Mouse (Mus musculus): ENCODE measurements around the gene Relch. TPM values are rescaled to one million over a fixed set of nuclear protein-coding genes. Genes with fewer than 3 reads are reported as not detected.
"Not testable (repeated sequence)": the region's sequence is repeated elsewhere in the genome, so short reads cannot be mapped to it uniquely, and the experiment has no call there.

Gene Relch
- polyA plus RNA-seq, 1 experiment = 10.5 TPM

DNA sequence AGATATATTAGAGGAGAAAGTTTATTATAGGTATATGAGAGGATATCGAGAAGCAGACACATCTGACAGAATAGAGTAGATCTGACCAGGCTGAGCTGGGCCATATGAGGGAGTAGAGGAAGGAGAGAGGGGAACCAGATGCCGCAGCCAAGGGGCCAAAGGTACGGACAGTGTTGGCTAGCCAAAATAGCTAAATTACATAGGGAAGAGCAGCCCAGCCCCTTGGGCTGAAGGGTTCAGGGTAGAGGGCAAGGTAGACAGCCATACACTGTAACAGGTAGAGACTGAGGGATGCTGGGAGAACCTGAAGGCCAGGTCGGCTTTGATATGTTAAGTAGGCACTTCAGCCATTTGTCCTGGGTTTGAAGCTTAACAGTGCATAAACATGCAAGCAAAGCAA is 95.1 kb downstream of the Relch start:
- Histone ChIP-seq H3K36me3 (ENCODE audit: control insufficient read depth, insufficient read depth) (peaks cover 10% of the 10 kb centered on the region), H3K4me3 (no peak overlapping the region), H3K27me3 (ENCODE audit: control insufficient read depth, insufficient read depth, insufficient read length) (no peaks in the 10 kb centered on the region), H3ac (ENCODE audit: control insufficient read depth, insufficient read length) (no peak overlapping the region), H3K4me2 (ENCODE audit: low read depth) (no peak overlapping the region), H3K79me2 (ENCODE audit: control insufficient read depth, insufficient read depth) (no peaks in the 10 kb centered on the region)
- TF ChIP-seq SRF (IDR thresholded peaks at IDR 0.05; ENCODE audit: control insufficient read depth, insufficient read length, low read depth) (no peak), MYOG (IDR thresholded peaks at IDR 0.05; ENCODE audit: control insufficient read depth in 1 of 3, insufficient read depth in 1 of 3, insufficient read length in 2 of 3, low read depth in 2 of 3) (no peak), POLR2AphosphoS2 (IDR thresholded peaks at IDR 0.05; ENCODE audit: insufficient read length, low read depth) (no peak), MAX (IDR thresholded peaks at IDR 0.05; ENCODE audit: low read depth) (no peak), REST (IDR thresholded peaks at IDR 0.05; ENCODE audit: insufficient read depth, insufficient read length) (no peak), TCF3 (IDR thresholded peaks at IDR 0.05; ENCODE audit: insufficient read length, low read depth) (no peak), USF1 (IDR thresholded peaks at IDR 0.05; ENCODE audit: low read depth) (no peak), TCF12 (IDR thresholded peaks at IDR 0.05; ENCODE audit: insufficient read depth, poor library complexity, severe bottlenecking) (no peak), POLR2A (IDR thresholded peaks at IDR 0.05; ENCODE audit: insufficient read length, low read depth) (no peak), CEBPB (IDR thresholded peaks at IDR 0.05; ENCODE audit: insufficient read depth, poor library complexity, severe bottlenecking) (no peak), E2F4 (IDR thresholded peaks at IDR 0.05; ENCODE audit: insufficient read depth) (no peak), MYOD1 (IDR thresholded peaks at IDR 0.05; ENCODE audit: control insufficient read depth in 1 of 3, insufficient read length in 2 of 3, low read depth in 2 of 3) (no peak)

DNA sequence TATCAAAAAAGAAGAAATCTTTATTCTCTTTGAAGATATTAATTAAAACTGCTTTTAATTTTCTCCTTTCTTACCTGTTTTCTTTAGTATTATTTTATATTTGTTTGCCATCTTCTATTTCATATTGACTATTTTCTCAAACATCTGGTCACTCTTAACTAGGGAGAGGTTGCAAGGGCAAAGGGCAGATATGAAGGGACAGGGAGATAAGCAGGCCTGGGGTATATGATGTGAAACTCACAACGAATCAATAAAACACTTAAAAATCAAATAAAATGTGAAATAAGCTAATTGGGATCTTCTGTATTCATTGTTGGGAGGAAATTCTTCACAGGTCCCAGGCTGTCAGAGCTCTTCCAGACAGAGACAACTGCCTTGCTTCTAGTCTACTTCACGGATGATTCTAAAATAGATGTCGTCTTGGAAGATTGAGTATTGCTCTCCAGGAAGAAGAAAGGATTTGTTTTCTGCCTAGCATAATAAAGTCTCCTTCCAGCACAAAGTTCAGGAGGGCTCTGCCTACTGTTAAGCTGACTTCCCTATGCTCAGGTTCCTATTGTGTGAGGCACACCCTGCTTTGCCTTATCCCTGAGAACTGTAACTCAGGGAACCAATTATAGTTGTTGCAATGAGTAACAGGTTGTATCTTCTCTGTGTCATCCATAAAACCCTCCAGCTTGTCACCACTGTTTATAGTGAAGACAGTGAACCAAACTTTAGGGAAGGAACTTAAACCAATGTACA is 95.9 kb downstream of the Relch start:
- no peak overlapping the region for H3K4me2 ChIP-seq (ENCODE audit: low read depth)

DNA sequence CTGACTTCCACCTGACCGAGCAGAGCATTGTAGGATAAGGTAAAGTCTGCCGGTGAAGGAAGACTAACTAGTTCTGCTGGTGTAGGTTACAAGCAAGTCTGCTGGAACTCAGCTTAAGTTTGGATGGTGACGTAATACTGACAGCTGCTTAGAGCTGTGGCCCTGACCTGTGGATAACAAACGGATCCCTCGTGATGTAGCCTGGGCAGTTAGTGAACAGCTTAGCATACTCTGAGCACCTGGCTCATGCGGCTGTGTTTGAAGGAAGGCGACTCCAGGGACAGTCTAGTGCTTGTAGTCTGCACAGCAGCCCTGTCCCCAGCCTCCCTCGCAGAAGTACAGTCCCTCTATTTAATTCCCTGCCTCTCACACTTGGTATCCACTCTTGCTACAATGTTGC is 101.9 kb downstream of the Relch start:
- Histone ChIP-seq H3K79me2 (ENCODE audit: control insufficient read depth, insufficient read depth) (no peaks in the 10 kb centered on the region), H3ac (ENCODE audit: control insufficient read depth, insufficient read length) (no peak overlapping the region), H3K27me3 (ENCODE audit: control insufficient read depth, insufficient read depth, insufficient read length) (no peaks in the 10 kb centered on the region), H3K4me2 (ENCODE audit: low read depth) (no peak overlapping the region), H3K4me3 (no peak overlapping the region), H3K36me3 (ENCODE audit: control insufficient read depth, insufficient read depth) (no peaks in the 10 kb centered on the region)
- TF ChIP-seq MAX (IDR thresholded peaks at IDR 0.05; ENCODE audit: low read depth) = no peak
- TF ChIP-seq TCF12 (IDR thresholded peaks at IDR 0.05; ENCODE audit: insufficient read depth, poor library complexity, severe bottlenecking) = no peak
- TF ChIP-seq MYOD1 (IDR thresholded peaks at IDR 0.05; ENCODE audit: control insufficient read depth in 1 of 3, insufficient read length in 2 of 3, low read depth in 2 of 3) = no peak
- no peak for TF ChIP-seq POLR2A (IDR thresholded peaks at IDR 0.05; ENCODE audit: insufficient read length, low read depth)
- TF ChIP-seq MYOG (IDR thresholded peaks at IDR 0.05; ENCODE audit: control insufficient read depth in 1 of 3, insufficient read depth in 1 of 3, insufficient read length in 2 of 3, low read depth in 2 of 3) = no peak
- TF ChIP-seq SRF (IDR thresholded peaks at IDR 0.05; ENCODE audit: control insufficient read depth, insufficient read length, low read depth) = no peak

More for the DNA sequence above, 95.9 kb downstream of the Relch start:
- no peaks in the 10 kb centered on the region for H3K27me3 ChIP-seq (ENCODE audit: control insufficient read depth, insufficient read depth, insufficient read length)
- H3ac ChIP-seq (ENCODE audit: control insufficient read depth, insufficient read length) = no peak overlapping the region
- peaks cover 3% of the 10 kb centered on the region for H3K36me3 ChIP-seq (ENCODE audit: control insufficient read depth, insufficient read depth)
- H3K79me2 ChIP-seq (ENCODE audit: control insufficient read depth, insufficient read depth) = no peaks in the 10 kb centered on the region
- TF ChIP-seq USF1 (IDR thresholded peaks at IDR 0.05; ENCODE audit: low read depth) (no peak), POLR2A (IDR thresholded peaks at IDR 0.05; ENCODE audit: insufficient read length, low read depth) (no peak), E2F4 (IDR thresholded peaks at IDR 0.05; ENCODE audit: insufficient read depth) (no peak), REST (IDR thresholded peaks at IDR 0.05; ENCODE audit: insufficient read depth, insufficient read length) (no peak), POLR2AphosphoS2 (IDR thresholded peaks at IDR 0.05; ENCODE audit: insufficient read length, low read depth) (no peak), TCF3 (IDR thresholded peaks at IDR 0.05; ENCODE audit: insufficient read length, low read depth) (no peak), MYOG (IDR thresholded peaks at IDR 0.05; ENCODE audit: control insufficient read depth in 1 of 3, insufficient read depth in 1 of 3, insufficient read length in 2 of 3, low read depth in 2 of 3) (no peak), MYOD1 (IDR thresholded peaks at IDR 0.05; ENCODE audit: control insufficient read depth in 1 of 3, insufficient read length in 2 of 3, low read depth in 2 of 3) (no peak), CEBPB (IDR thresholded peaks at IDR 0.05; ENCODE audit: insufficient read depth, poor library complexity, severe bottlenecking) (no peak), TCF12 (IDR thresholded peaks at IDR 0.05; ENCODE audit: insufficient read depth, poor library complexity, severe bottlenecking) (no peak)
- H3K4me3 ChIP-seq = no peak overlapping the region

DNA sequence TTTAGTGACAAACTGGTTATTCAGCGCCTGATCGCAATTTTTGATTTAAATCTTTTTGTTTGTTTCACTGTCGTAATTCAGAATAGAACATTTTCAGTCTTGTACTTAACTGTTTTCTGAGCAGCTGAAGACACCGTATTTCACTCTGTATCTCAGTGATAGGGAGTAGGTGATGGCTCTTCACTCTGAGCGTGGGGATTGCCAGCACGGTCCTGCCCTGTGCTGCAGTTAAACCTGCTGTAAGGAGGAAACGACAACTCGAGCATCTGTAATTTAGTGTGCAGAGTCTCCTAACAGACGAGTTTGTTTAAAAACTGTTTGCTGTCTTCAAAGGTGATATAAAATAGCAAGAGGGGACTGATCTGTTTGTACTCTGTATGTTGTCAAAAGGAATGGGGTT is 102.4 kb downstream of the Relch start:
- H3K27me3 ChIP-seq (ENCODE audit: control insufficient read depth, insufficient read depth, insufficient read length); H3K4me2 ChIP-seq (ENCODE audit: low read depth); H3K4me3 ChIP-seq; H3K36me3 ChIP-seq (ENCODE audit: control insufficient read depth, insufficient read depth); H3ac ChIP-seq (ENCODE audit: control insufficient read depth, insufficient read length); H3K79me2 ChIP-seq (ENCODE audit: control insufficient read depth, insufficient read depth): not testable (repeated sequence)

DNA sequence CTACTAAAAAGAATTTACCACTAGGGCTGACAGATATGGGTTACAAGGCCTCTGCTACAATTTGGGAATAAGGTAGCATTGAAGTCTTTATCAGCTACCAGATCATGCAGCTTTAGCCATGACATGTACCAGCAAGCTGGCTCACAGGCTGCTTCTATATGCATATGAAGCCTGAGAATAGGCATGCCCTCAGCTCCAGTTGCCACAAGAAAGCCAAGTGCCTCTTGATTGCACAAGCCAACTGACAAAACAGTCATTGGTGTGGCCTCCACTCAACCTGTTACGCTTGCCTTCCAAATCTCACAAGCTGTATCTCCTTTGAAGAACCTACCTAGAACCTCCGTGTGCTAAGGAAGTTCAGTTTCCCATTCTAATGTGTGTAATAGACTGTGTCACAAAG is 104.7 kb downstream of the Relch start:
- Histone ChIP-seq H3K4me2 (ENCODE audit: low read depth) (no peak overlapping the region), H3K27me3 (ENCODE audit: control insufficient read depth, insufficient read depth, insufficient read length) (no peaks in the 10 kb centered on the region), H3ac (ENCODE audit: control insufficient read depth, insufficient read length) (no peak overlapping the region), H3K79me2 (ENCODE audit: control insufficient read depth, insufficient read depth) (no peaks in the 10 kb centered on the region), H3K4me3 (no peak overlapping the region), H3K36me3 (ENCODE audit: control insufficient read depth, insufficient read depth) (no peaks in the 10 kb centered on the region)
- TF ChIP-seq POLR2A (IDR thresholded peaks at IDR 0.05; ENCODE audit: insufficient read length, low read depth) (no peak), REST (IDR thresholded peaks at IDR 0.05; ENCODE audit: insufficient read depth, insufficient read length) (no peak), POLR2AphosphoS2 (IDR thresholded peaks at IDR 0.05; ENCODE audit: insufficient read length, low read depth) (no peak)

Data from myocyte (in vitro differentiated cells).